Mouse (Mus musculus) stomach, embryonic 14.5 days (tissue): ENCODE measurements at regions not wholly inside any gene's neighbourhood (a gene's known extent, or its start where the extent isn't known, plus 50 kb on each side); places are given as distances from the start of the nearest gene placed in this dataset.

Experiments used
- ATAC-seq: fragments of 200-750 bp; cut with Nextera tagmentation; 2 replicates; pipeline ENCODE4 v1.8.0; 2017; ENCODE audit warnings: low read depth, moderate TSS enrichment; ENCODE audit not compliant: insufficient number of reproducible peaks, insufficient read depth, low FRiP score
- H3K27ac ChIP-seq: fragments of 300-500 bp; sonication (generic); 2 replicates; pipeline ENCODE4 v1.5.1; 2014; ENCODE audit warnings: mild to moderate bottlenecking, low read length, moderate library complexity, mixed read lengths
- H3K27me3 ChIP-seq: fragments of 300-500 bp; sonication (generic); 2 replicates; pipeline ENCODE4 v1.6.1; 2014; ENCODE audit warnings: low read length, control low read depth, mixed read lengths; ENCODE audit not compliant: control insufficient read depth, insufficient read depth
- H3K36me3 ChIP-seq: fragments of 300-500 bp; sonication (generic); 2 replicates; pipeline ENCODE4 v1.6.1; 2014; ENCODE audit warnings: mild to moderate bottlenecking, control low read depth, low read length, moderate library complexity, mixed read lengths; ENCODE audit not compliant: control insufficient read depth, insufficient read depth
- H3K4me1 ChIP-seq: fragments of 300-500 bp; sonication (generic); 2 replicates; pipeline ENCODE4 v1.6.1; 2014; ENCODE audit warnings: low read length, control low read depth, mixed read lengths; ENCODE audit not compliant: control insufficient read depth, insufficient read depth
- H3K4me2 ChIP-seq: fragments of 300-500 bp; sonication (generic); replicated peaks from 2 replicates; pipeline ENCODE4 v1.6.1; 2014; ENCODE audit warnings: low read depth, low read length, control low read depth
- H3K4me3 ChIP-seq: fragments of 300-500 bp; sonication (generic); 2 replicates; pipeline ENCODE4 v1.5.1; 2014; ENCODE audit warnings: low read depth, low read length, control low read depth
- H3K9ac ChIP-seq: fragments of 300-500 bp; sonication (generic); replicated peaks from 2 replicates; pipeline ENCODE4 v1.6.1; 2014; ENCODE audit warnings: low read depth, mild to moderate bottlenecking, control low read depth, low read length, moderate library complexity, mixed read lengths
- H3K9me3 ChIP-seq: fragments of 300-500 bp; sonication (generic); 2 replicates; pipeline ENCODE4 v1.6.1; 2016; ENCODE audit warnings: low read depth, low read length, control low read depth; ENCODE audit not compliant: control insufficient read depth
- WGBS: fragments of 180-500 bp; shearing (Covaris S2); extraction: QIAGEN DNeasy Blood & Tissue Kit; methylation state at CpG from one replicate; pipeline ENCODE4 v1.1.7; 2014; 5-methylcytosine and 5-hydroxymethylcytosine counted together

GRCm38 (mm10) chr4:125439856-125440255, 50.6 kb upstream of the Grik3 start:
- H3K36me3 ChIP-seq, result no peaks in the 10 kb centered on the region
- H3K4me1 ChIP-seq, result no peaks in the 10 kb centered on the region
- H3K9me3 ChIP-seq, result no peaks in the 10 kb centered on the region
- no peak overlapping the region for H3K4me3 ChIP-seq
- 24% methylated on average over 9 of the region's 9 CpGs for WGBS
- no peaks in the 10 kb centered on the region for H3K27me3 ChIP-seq
- no peak overlapping the region for H3K9ac ChIP-seq
- ATAC-seq, result no peak
- H3K4me2 ChIP-seq, result no peak overlapping the region
- H3K27ac ChIP-seq, result no peak overlapping the region

GRCm38 (mm10) chr4:125437161-125437822, 53.2 kb upstream of the Grik3 start:
- 75% methylated on average over 13 of the region's 13 CpGs for WGBS
- no peak overlapping the region for H3K4me2 ChIP-seq
- H3K4me3 ChIP-seq, result no peak overlapping the region
- H3K27me3 ChIP-seq, result no peaks in the 10 kb centered on the region
- H3K9me3 ChIP-seq, result no peaks in the 10 kb centered on the region
- no peak for ATAC-seq
- no peak overlapping the region for H3K9ac ChIP-seq
- H3K4me1 ChIP-seq, result no peaks in the 10 kb centered on the region
- H3K27ac ChIP-seq, result no peak overlapping the region
- H3K36me3 ChIP-seq, result no peaks in the 10 kb centered on the region

- Histone ChIP-seq H3K27ac (no peak overlapping the region), H3K36me3 (no peaks in the 10 kb centered on the region), H3K4me3 (no peak overlapping the region), H3K9me3 (no peaks in the 10 kb centered on the region), H3K27me3 (no peaks in the 10 kb centered on the region), H3K4me1 (no peaks in the 10 kb centered on the region), H3K4me2 (no peak overlapping the region), H3K9ac (no peak overlapping the region)
- 62% methylated on average over 3 of the region's 3 CpGs for WGBS
- ATAC-seq, result no peak
These were observed 57.0 kb upstream of the Grik3 start for GRCm38 (mm10) chr4:125433511-125433910.

- Histone ChIP-seq H3K9me3 (no peaks in the 10 kb centered on the region), H3K36me3 (no peaks in the 10 kb centered on the region), H3K4me3 (no peak overlapping the region), H3K4me2 (no peak overlapping the region), H3K27me3 (no peaks in the 10 kb centered on the region), H3K4me1 (no peaks in the 10 kb centered on the region), H3K9ac (no peak overlapping the region), H3K27ac (no peak overlapping the region)
- ATAC-seq, result no peak
These were observed 58.9 kb upstream of the Grik3 start for GRCm38 (mm10) chr4:125431648-125432047.

- no peaks in the 10 kb centered on the region for H3K27me3 ChIP-seq
- H3K9ac ChIP-seq, result no peak overlapping the region
- H3K27ac ChIP-seq, result no peak overlapping the region
- no peak overlapping the region for H3K4me2 ChIP-seq
- 48% methylated on average over 4 of the region's 4 CpGs for WGBS
- ATAC-seq, result no peak
- no peaks in the 10 kb centered on the region for H3K36me3 ChIP-seq
- no peaks in the 10 kb centered on the region for H3K4me1 ChIP-seq
- no peaks in the 10 kb centered on the region for H3K9me3 ChIP-seq
- no peak overlapping the region for H3K4me3 ChIP-seq
These were observed 59.7 kb upstream of the Grik3 start for GRCm38 (mm10) chr4:125430845-125431244.

- ATAC-seq, result no peak
- Histone ChIP-seq H3K27ac (no peak overlapping the region), H3K9me3 (no peaks in the 10 kb centered on the region), H3K4me2 (no peak overlapping the region), H3K4me3 (no peak overlapping the region), H3K36me3 (no peaks in the 10 kb centered on the region), H3K4me1 (no peaks in the 10 kb centered on the region), H3K27me3 (no peaks in the 10 kb centered on the region), H3K9ac (no peak overlapping the region)
- 86% methylated on average over 14 of the region's 14 CpGs for WGBS
These were observed 61.8 kb upstream of the Grik3 start for GRCm38 (mm10) chr4:125428736-125429135.

GRCm38 (mm10) chr4:125420561-125421241, 69.8 kb upstream of the Grik3 start:
- ATAC-seq, result no peak
- 48% methylated on average over 5 of the region's 5 CpGs for WGBS
- H3K4me3 ChIP-seq, result no peak overlapping the region

GRCm38 (mm10) chr4:125419491-125420255, 70.8 kb upstream of the Grik3 start:
- no peak for ATAC-seq
- whole genome bisulfite sequencing, result 41% methylated on average over 12 of the region's 12 CpGs
- no peak overlapping the region for H3K27ac ChIP-seq
- no peak overlapping the region for H3K4me3 ChIP-seq
- H3K36me3 ChIP-seq, result no peaks in the 10 kb centered on the region
- H3K9ac ChIP-seq, result no peak overlapping the region
- H3K9me3 ChIP-seq, result no peaks in the 10 kb centered on the region
- no peak overlapping the region for H3K4me2 ChIP-seq
- H3K27me3 ChIP-seq, result no peaks in the 10 kb centered on the region
- no peaks in the 10 kb centered on the region for H3K4me1 ChIP-seq

More at GRCm38 (mm10) chr4:125420561-125421241, 69.8 kb upstream of the Grik3 start:
- no peaks in the 10 kb centered on the region for H3K36me3 ChIP-seq
- H3K9me3 ChIP-seq, result no peaks in the 10 kb centered on the region
- no peak overlapping the region for H3K4me2 ChIP-seq
- H3K4me1 ChIP-seq, result no peaks in the 10 kb centered on the region
- H3K9ac ChIP-seq, result no peak overlapping the region
- no peaks in the 10 kb centered on the region for H3K27me3 ChIP-seq
- no peak overlapping the region for H3K27ac ChIP-seq
